Mouse (Mus musculus) liver, postnatal 0 days (tissue): ENCODE measurements around the gene Uqcrh. TPM values are rescaled to one million over a fixed set of nuclear protein-coding genes. Genes with fewer than 3 reads are reported as not detected.

ENCODE experiments used
- ATAC-seq: fragments of 200-750 bp; cut with Nextera tagmentation; 2 replicates; pipeline ENCODE4 v1.8.0; 2017; ENCODE audit warnings: mild to moderate bottlenecking, moderate library complexity
- DNase-seq: peaks from one replicate; pipeline ENCODE4 v3.0.0-alpha.2; 2016
- H3K27ac ChIP-seq: fragments of 300-500 bp; sonication (generic); 2 replicates; pipeline ENCODE4 v1.5.1; 2014; ENCODE audit warnings: antibody characterized with exemption, moderate library complexity, mild to moderate bottlenecking, low read depth
- H3K27me3 ChIP-seq: fragments of 300-500 bp; sonication (generic); 2 replicates; pipeline ENCODE4 v1.6.1; 2014; ENCODE audit warnings: low read length, control low read depth, mixed read lengths; ENCODE audit not compliant: insufficient read depth
- H3K36me3 ChIP-seq: fragments of 300-500 bp; sonication (generic); replicated peaks from 2 replicates; pipeline ENCODE4 v1.6.1; 2014; ENCODE audit warnings: mild to moderate bottlenecking, control low read depth, low read length, moderate library complexity, mixed read lengths; ENCODE audit not compliant: insufficient read depth
- H3K4me1 ChIP-seq: fragments of 300-500 bp; sonication (generic); 2 replicates; pipeline ENCODE4 v1.6.1; 2014; ENCODE audit warnings: antibody characterized with exemption, mild to moderate bottlenecking, control low read depth; ENCODE audit not compliant: insufficient read depth
- H3K4me2 ChIP-seq: fragments of 300-500 bp; sonication (generic); 2 replicates; pipeline ENCODE4 v1.6.1; 2014; ENCODE audit warnings: low read depth, mild to moderate bottlenecking, low read length, moderate library complexity, mixed read lengths
- H3K4me3 ChIP-seq: fragments of 300-500 bp; sonication (generic); 2 replicates; pipeline ENCODE4 v1.5.1; 2014; ENCODE audit warnings: low read depth, low read length
- H3K9ac ChIP-seq: fragments of 300-500 bp; sonication (generic); replicated peaks from 2 replicates; pipeline ENCODE4 v1.6.1; 2014; ENCODE audit warnings: mild to moderate bottlenecking, moderate library complexity
- H3K9me3 ChIP-seq: fragments of 300-500 bp; sonication (generic); 2 replicates; pipeline ENCODE4 v1.6.1; 2016; ENCODE audit warnings: mild to moderate bottlenecking, control low read depth, low read length, mixed read lengths
- CTCF ChIP-seq: sonication (generic); IDR thresholded peaks from 2 replicates; pipeline ENCODE4 v1.5.1; 2016; ENCODE audit warnings: antibody characterized with exemption, low read depth
- EP300 ChIP-seq: IDR thresholded peaks from 2 replicates; pipeline ENCODE4 v1.6.1; 2016; ENCODE audit warnings: antibody characterized with exemption, low read depth, mild to moderate bottlenecking
- WGBS: fragments of 180-500 bp; shearing (Covaris S2); extraction: QIAGEN DNeasy Blood & Tissue Kit; methylation state at CpG from one replicate; pipeline ENCODE4 v1.1.7; 2014; ENCODE audit not compliant: insufficient replicate concordance; 5-methylcytosine and 5-hydroxymethylcytosine counted together
- polyA plus RNA-seq: library from polyadenylated mRNA; unstranded; fragments of >200 nt; fragmentation: Nextera tagmentation; extraction: Ambion mirVana; gene quantifications from 2 replicates; pipeline ENCODE4 v1.2.1, GENCODE M21; 2015

The Uqcrh gene
- polyA plus RNA-seq, 1 experiment from 2014 or later, result 563 TPM

DNA sequence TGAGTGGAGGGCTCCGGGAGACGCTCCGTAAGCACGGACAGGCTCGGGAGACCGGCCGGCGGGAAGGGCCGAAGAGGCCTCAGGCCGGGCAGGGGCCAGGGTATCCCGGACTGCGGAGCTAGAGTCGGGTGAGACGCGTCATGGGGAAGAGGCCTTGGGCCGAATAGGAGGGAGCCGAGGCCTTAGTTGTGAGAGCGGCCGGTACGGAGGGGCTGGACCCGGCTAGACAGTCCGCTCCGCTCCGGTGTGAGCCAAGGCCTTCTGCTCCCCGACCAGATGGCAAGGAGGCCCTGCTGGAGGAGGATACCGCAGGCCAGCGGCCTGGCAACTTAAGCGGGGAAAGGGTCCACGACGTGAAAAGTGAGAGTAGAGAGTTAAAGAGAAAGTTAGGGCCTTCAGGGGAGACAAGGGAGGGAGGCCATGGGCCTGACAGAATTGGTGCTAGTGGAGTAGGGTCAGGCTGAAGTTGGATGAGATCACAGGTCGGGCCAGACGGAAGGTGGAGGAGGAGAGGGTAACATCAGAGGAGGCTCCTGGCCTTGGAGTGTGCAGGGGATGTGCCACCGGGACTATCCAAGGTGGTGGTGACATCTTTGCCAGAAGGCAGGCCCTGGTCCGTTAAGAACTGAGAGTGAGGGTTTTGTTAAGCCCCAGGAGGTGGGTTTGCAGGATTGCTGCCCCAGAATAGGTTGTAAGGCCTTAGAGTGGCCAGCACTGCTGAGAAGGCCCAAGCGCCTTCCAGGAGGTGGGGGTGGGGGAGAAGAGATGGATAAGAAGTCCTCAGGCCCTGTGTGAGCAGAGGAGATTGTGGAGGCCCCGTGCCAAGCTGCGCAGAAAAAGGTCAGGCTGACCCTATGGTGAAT is 1.7 kb upstream of the Uqcrh start:
- peaks cover 20% of the 10 kb centered on the region for H3K4me1 ChIP-seq
- peak; percentile 12 for ATAC-seq
- 2% methylated on average over 37 of the region's 37 CpGs for WGBS
- DNase-seq, result peak; percentile 59
- TF ChIP-seq CTCF, result no peak
- no peak for TF ChIP-seq EP300
- peak overlapping the region; percentile 80 for H3K4me2 ChIP-seq
- H3K9ac ChIP-seq, result peak overlapping the region; percentile 96
- H3K9me3 ChIP-seq, result no peaks in the 10 kb centered on the region
- H3K36me3 ChIP-seq, result peaks cover 15% of the 10 kb centered on the region
- peak overlapping the region; percentile 99 for H3K27ac ChIP-seq
- H3K27me3 ChIP-seq, result no peaks in the 10 kb centered on the region
- peak overlapping the region; percentile 66 for H3K4me3 ChIP-seq

DNA sequence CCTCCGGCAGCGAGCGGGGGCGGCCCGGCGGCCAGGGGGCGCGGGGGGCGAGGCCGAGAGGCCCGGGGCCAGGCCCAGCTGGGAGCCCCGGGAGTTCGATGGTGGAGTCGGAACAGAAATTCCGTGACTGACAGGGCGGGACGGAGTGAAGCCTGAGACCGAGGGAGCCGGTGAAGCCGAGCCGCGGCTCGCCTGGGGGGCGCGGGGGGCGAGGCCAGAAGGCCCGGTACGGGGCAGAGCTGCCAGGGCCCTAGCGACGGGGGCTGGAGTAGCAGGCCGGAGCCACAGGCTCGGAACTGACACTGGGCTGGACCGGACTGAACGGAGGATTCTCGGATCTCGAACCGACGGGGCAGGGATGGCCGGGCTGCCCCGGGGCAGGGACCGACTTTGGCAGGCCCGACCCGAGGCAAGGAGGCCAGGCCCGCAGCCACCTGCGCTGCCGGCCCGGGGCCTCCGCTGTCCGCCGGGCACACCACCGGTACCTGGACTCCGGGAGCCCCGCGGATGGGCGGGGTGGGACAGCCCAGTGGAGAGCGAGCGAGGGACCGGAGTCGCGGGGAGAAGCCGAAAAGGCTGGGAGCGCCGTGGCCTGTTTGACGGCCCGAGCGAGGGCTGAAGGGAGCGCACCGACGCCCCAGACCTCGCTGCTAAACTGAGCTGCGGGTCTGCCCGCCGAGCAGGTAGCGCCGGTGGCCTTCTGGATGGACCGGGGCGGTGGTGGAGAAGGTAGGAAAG is 929 bp upstream of the Uqcrh start:
- Histone ChIP-seq H3K4me3 (peak overlapping the region; percentile 66), H3K9me3 (no peaks in the 10 kb centered on the region), H3K27me3 (no peaks in the 10 kb centered on the region), H3K4me1 (peaks cover 20% of the 10 kb centered on the region), H3K9ac (peak overlapping the region; percentile 96), H3K36me3 (peaks cover 9% of the 10 kb centered on the region; the same call in 1 of the 2 replicates), H3K4me2 (peak overlapping the region; percentile 80), H3K27ac (peak overlapping the region; percentile 99)
- under 1% methylated on average over 71 of the region's 77 CpGs for WGBS
- DNase-seq (peak; percentile 82), ATAC-seq (peak; percentile 68)
- TF ChIP-seq CTCF (peak; percentile 44), EP300 (no peak)

DNA sequence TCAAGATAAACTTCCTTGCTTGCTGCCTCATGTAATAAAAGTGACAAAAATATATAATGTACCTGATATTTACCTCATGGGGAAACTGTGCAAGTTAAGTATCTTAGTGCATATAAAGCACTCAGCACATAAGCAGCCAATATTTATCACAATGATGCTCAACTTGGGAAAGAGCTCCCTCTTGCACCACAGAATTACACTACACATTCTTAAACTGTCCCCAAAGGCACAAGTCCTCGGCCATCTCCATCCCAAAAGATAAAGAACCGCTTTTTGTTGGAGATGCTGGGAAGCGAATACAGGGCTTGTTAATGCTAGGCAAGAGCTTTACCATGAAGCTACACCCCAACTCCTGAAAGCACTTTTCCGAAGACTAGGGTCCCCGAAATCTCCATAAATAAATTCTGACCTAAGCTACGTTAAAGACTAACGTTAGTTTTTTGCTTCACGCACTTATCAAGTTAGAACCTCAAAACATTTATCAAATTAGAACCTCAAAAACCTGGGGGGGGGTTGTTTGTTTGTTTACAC is 661 bp downstream of the Uqcrh start:
- peak overlapping the region; percentile 96 for H3K9ac ChIP-seq
- DNase-seq, result no peak
- no peak for TF ChIP-seq EP300
- TF ChIP-seq CTCF, result peak; percentile 67
- peaks cover 20% of the 10 kb centered on the region for H3K4me1 ChIP-seq
- no peaks in the 10 kb centered on the region for H3K27me3 ChIP-seq
- peak overlapping the region; percentile 66 for H3K4me3 ChIP-seq
- H3K9me3 ChIP-seq, result no peaks in the 10 kb centered on the region
- peaks cover 12% of the 10 kb centered on the region for H3K36me3 ChIP-seq
- no peak for ATAC-seq
- WGBS, result under 1% methylated on average over 8 of the region's 8 CpGs
- peak overlapping the region; percentile 99 for H3K27ac ChIP-seq
- peak overlapping the region; percentile 80 for H3K4me2 ChIP-seq

DNA sequence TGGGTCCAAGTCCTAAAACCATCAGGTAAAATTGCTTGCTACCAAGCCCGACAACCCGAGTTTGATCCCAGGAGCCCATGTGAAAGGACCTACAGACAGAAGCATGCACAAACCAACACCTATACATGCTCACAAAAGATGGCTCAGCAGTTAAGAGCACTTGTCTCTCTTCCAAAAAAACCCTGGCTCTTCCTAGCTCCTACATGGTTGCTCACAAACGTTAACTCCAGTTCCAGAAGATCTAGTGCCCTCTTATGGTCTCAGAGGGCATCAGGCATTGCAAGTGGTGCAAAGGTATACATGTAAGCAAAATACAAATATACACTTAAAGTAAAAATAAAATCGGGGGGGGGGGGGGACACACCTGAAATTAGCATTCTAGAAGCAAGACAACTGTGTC is 1.7 kb downstream of the Uqcrh start:
- Histone ChIP-seq H3K27me3 (no peaks in the 10 kb centered on the region), H3K4me1 (peaks cover 20% of the 10 kb centered on the region), H3K9me3 (no peaks in the 10 kb centered on the region), H3K4me2 (peak overlapping the region; percentile 80), H3K4me3 (peak overlapping the region; percentile 66), H3K36me3 (peaks cover 23% of the 10 kb centered on the region), H3K9ac (peak overlapping the region; percentile 45), H3K27ac (no peak overlapping the region)
- TF ChIP-seq CTCF (peak; percentile 65), EP300 (no peak)
- DNase-seq (no peak), ATAC-seq (no peak)
- WGBS, result 49% methylated on average over 4 of the region's 4 CpGs

DNA sequence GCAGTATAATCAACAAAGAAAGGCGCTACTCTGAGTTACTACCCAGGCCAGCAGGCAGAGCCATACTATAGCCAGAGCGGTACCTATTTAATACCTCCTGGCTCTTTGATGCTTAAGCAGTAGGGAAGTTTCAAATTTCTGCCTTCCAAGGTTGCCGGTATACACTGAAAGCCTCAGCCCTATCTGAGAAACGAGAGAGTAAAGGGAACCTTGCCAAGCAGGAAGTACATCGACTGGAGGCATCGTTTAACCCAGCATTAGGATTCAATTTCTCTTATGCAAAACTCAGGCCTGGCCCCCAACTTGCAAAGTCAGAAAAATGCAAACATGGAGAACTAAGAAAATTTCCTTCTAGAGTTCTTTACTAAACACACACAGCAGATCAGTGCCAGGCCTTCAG is 4.8 kb downstream of the Uqcrh start:
- no peak overlapping the region for H3K27ac ChIP-seq
- H3K9ac ChIP-seq, result no peak overlapping the region
- TF ChIP-seq CTCF (no peak), EP300 (no peak)
- DNase-seq (no peak), ATAC-seq (no peak)
- H3K36me3 ChIP-seq, result peaks cover 40% of the 10 kb centered on the region
- H3K4me3 ChIP-seq, result no peak overlapping the region
- H3K4me2 ChIP-seq, result no peak overlapping the region
- 66% methylated on average over 6 of the region's 6 CpGs for WGBS
- peaks cover 7% of the 10 kb centered on the region; the same call in 1 of the 2 replicates for H3K4me1 ChIP-seq
- no peaks in the 10 kb centered on the region for H3K27me3 ChIP-seq
- H3K9me3 ChIP-seq, result no peaks in the 10 kb centered on the region

DNA sequence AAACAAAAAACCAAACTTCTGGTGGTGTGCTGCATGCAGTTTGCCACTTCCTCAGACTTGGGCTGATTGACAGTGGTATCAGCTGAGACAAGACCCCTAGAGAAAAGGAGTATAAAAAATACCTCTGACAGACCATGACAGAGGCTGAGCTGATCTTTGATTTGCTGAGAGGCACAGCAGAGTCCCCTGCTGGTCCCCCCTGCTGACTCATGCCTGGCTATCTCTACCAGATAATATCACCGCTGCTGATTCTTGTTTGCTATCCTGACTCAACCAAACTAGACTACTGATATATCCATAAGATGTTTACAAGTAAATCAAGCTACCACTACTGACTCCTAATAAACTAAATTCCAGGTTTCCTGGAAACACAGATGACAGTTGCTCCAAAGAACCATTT is 11.0 kb downstream of the Uqcrh start:
- Histone ChIP-seq H3K9me3 (no peaks in the 10 kb centered on the region), H3K4me1 (no peaks in the 10 kb centered on the region), H3K9ac (no peak overlapping the region), H3K4me3 (no peak overlapping the region), H3K36me3 (peaks cover 25% of the 10 kb centered on the region), H3K27me3 (no peaks in the 10 kb centered on the region), H3K27ac (no peak overlapping the region), H3K4me2 (no peak overlapping the region)
- DNase-seq (no peak), ATAC-seq (no peak)
- TF ChIP-seq CTCF (no peak), EP300 (no peak)
- WGBS, result 13% methylated on average over 1 of the region's 1 CpGs
